Mouse (Mus musculus) embryo, embryonic 11 days (tissue): ENCODE data around the gene Samd4b.

Experiments
- DNase-seq: peaks from one replicate; pipeline ENCODE4 v3.0.0-alpha.2; 2015

The Samd4b gene

GRCm38 (mm10) chr7:28375176-28375921 lies 222.6 kb downstream of the Samd4b start:
- peak; percentile 96 for DNase-seq

GRCm38 (mm10) chr7:28374647-28375046 lies 223.3 kb downstream of the Samd4b start:
- DNase-seq, result no peak

- DNase-seq, result no peak
These were observed 224.0 kb downstream of the Samd4b start for GRCm38 (mm10) chr7:28373891-28374495.

GRCm38 (mm10) chr7:28373131-28373581 lies 224.8 kb downstream of the Samd4b start:
- peak; percentile 91 for DNase-seq

- peak; percentile 100 for DNase-seq
These were observed 225.5 kb downstream of the Samd4b start, which contains the start of gene Plekhg2 for GRCm38 (mm10) chr7:28372251-28373108. TSS of gene Plekhg2 (minus strand) at chr7:28372599.

- DNase-seq, result peak; percentile 78
These were observed 226.4 kb downstream of the Samd4b start for GRCm38 (mm10) chr7:28371514-28371989.

GRCm38 (mm10) chr7:28370977-28371513 lies 226.9 kb downstream of the Samd4b start:
- DNase-seq, result no peak

GRCm38 (mm10) chr7:28370051-28370450 lies 227.9 kb downstream of the Samd4b start:
- no peak for DNase-seq

GRCm38 (mm10) chr7:28368276-28368920 lies 229.5 kb downstream of the Samd4b start:
- no peak for DNase-seq

GRCm38 (mm10) chr7:28367663-28368275 lies 230.2 kb downstream of the Samd4b start:
- DNase-seq, result no peak

GRCm38 (mm10) chr7:28362441-28363060 lies 235.4 kb downstream of the Samd4b start:
- no peak for DNase-seq

GRCm38 (mm10) chr7:28361647-28362341 lies 236.2 kb downstream of the Samd4b start:
- DNase-seq, result no peak

- no peak for DNase-seq
These were observed 237.7 kb downstream of the Samd4b start for GRCm38 (mm10) chr7:28360291-28360690.

- DNase-seq, result no peak
These were observed 238.1 kb downstream of the Samd4b start for GRCm38 (mm10) chr7:28359854-28360253.

GRCm38 (mm10) chr7:28358431-28358830 lies 239.5 kb downstream of the Samd4b start:
- no peak for DNase-seq

- peak; percentile 34 for DNase-seq
These were observed 240.0 kb downstream of the Samd4b start for GRCm38 (mm10) chr7:28357984-28358383.

- peak; percentile 74 for DNase-seq
These were observed 241.0 kb downstream of the Samd4b start for GRCm38 (mm10) chr7:28356981-28357380.

- no peak for DNase-seq
These were observed 242.7 kb downstream of the Samd4b start for GRCm38 (mm10) chr7:28355221-28355620.

- DNase-seq, result no peak
These were observed 243.3 kb downstream of the Samd4b start for GRCm38 (mm10) chr7:28354596-28354995.

GRCm38 (mm10) chr7:28354113-28354581 lies 243.8 kb downstream of the Samd4b start:
- no peak for DNase-seq

GRCm38 (mm10) chr7:28353267-28353666 lies 244.7 kb downstream of the Samd4b start:
- no peak for DNase-seq
